Mouse (Mus musculus) heart, embryonic 13.5 days (tissue): ENCODE measurements around the gene Cc2d1b. TPM values are rescaled to one million over a fixed set of nuclear protein-coding genes. Genes with fewer than 3 reads are reported as not detected.

Experiments used
- ATAC-seq: fragments of 200-750 bp; cut with Nextera tagmentation; 2 replicates; pipeline ENCODE4 v1.8.0; 2017; ENCODE audit warnings: moderate TSS enrichment; ENCODE audit not compliant: insufficient number of reproducible peaks, low FRiP score, low TSS enrichment; ENCODE audit errors: extremely low read depth
- H3K27ac ChIP-seq: fragments of 300-500 bp; sonication (generic); replicated peaks from 2 replicates; pipeline ENCODE4 v1.5.1; 2015; ENCODE audit warnings: moderate library complexity, mild to moderate bottlenecking, inconsistent platforms
- H3K27me3 ChIP-seq: fragments of 300-500 bp; sonication (generic); replicated peaks from 2 replicates; pipeline ENCODE4 v1.6.1; 2015; ENCODE audit warnings: mild to moderate bottlenecking, inconsistent platforms
- H3K36me3 ChIP-seq: fragments of 300-500 bp; sonication (generic); 2 replicates; pipeline ENCODE4 v1.6.1; 2015; ENCODE audit warnings: mild to moderate bottlenecking, inconsistent platforms
- H3K4me1 ChIP-seq: fragments of 300-500 bp; sonication (generic); 2 replicates; pipeline ENCODE4 v1.6.1; 2015; ENCODE audit warnings: inconsistent platforms
- H3K4me2 ChIP-seq: fragments of 300-500 bp; sonication (generic); 2 replicates; pipeline ENCODE4 v1.6.1; 2015; ENCODE audit warnings: inconsistent platforms, mild to moderate bottlenecking, moderate library complexity
- H3K4me3 ChIP-seq: fragments of 300-500 bp; sonication (generic); 2 replicates; pipeline ENCODE4 v1.5.1; 2015; ENCODE audit warnings: moderate library complexity, mild to moderate bottlenecking, inconsistent platforms
- H3K9ac ChIP-seq: fragments of 300-500 bp; sonication (generic); 2 replicates; pipeline ENCODE4 v1.6.1; 2015; ENCODE audit warnings: inconsistent platforms, mild to moderate bottlenecking, moderate library complexity
- H3K9me3 ChIP-seq: fragments of 300-500 bp; sonication (generic); 2 replicates; pipeline ENCODE4 v1.6.1; 2016; ENCODE audit warnings: inconsistent platforms
- WGBS: fragments of 180-500 bp; shearing (Covaris S2); methylation state at CpG from one replicate; pipeline ENCODE4 v1.1.7; 2015; ENCODE audit warnings: mixed read lengths; 5-methylcytosine and 5-hydroxymethylcytosine counted together
- polyA plus RNA-seq: library from polyadenylated mRNA; unstranded; fragments of >200 nt; fragmentation: Nextera tagmentation; extraction: Ambion mirVana; gene quantifications from 2 replicates; pipeline ENCODE4 v1.2.1, GENCODE M21; 2015

The Cc2d1b gene
- polyA plus RNA-seq, 1 experiment from 2014 or later, result 15.3 TPM

DNA sequence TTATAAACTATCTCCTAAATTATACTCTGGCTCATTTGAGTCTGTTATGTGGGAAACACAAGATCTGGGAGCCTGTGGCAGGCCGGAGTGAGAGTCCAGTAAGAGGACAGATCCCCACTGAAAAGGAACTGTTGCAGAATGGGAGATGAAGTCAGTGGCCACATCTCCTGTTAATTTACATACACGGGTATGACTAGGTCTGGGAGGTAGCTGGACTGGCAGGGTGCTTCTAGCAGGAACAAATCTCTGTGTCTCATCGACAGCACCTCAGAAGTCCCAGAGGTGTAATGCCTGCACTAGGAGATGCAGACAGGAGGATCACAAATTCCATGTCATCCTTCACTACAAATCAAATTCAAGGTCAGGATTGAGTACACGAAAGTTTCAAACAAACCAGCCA lies 1.2 kb upstream of the Cc2d1b start:
- Histone ChIP-seq H3K36me3 (peaks cover 21% of the 10 kb centered on the region), H3K27me3 (no peaks in the 10 kb centered on the region), H3K27ac (peak overlapping the region; percentile 85), H3K4me3 (peak overlapping the region; percentile 89), H3K4me1 (peaks cover 16% of the 10 kb centered on the region), H3K9ac (peak overlapping the region; percentile 94), H3K9me3 (no peaks in the 10 kb centered on the region), H3K4me2 (peak overlapping the region; percentile 71)
- no peak for ATAC-seq
- WGBS, result 66% methylated on average over 4 of the region's 4 CpGs

GRCm38 (mm10) chr4:108619165-108619564 lies 575 bp upstream of the Cc2d1b start:
- Histone ChIP-seq H3K36me3 (peaks cover 22% of the 10 kb centered on the region), H3K4me3 (peak overlapping the region; percentile 89), H3K27me3 (no peaks in the 10 kb centered on the region), H3K9ac (peak overlapping the region; percentile 94), H3K4me2 (peak overlapping the region; percentile 71), H3K27ac (peak overlapping the region; percentile 85), H3K4me1 (peaks cover 16% of the 10 kb centered on the region), H3K9me3 (no peaks in the 10 kb centered on the region)
- no peak for ATAC-seq
- 1% methylated on average over 10 of the region's 10 CpGs for WGBS

DNA sequence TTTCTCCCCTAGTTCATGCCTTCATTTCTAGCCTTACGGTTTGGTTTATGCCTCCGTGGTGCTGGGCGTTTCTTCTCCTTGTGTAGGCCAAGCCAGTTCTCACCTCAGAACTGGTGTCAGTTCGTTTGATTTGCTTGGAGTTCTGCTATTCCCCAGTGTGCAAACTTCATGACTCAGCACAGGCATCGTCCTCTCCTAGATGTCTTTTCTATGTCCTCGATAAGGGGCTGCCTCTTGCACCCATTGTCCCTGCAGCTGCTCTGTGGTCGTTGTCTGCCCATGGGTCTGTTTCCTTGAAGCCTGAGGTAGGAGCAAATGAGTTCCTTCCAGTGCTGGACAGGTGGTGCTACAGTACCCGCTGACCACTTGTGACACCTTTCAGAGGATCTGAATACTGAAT lies 796 bp downstream of the Cc2d1b start:
- H3K27me3 ChIP-seq, result no peaks in the 10 kb centered on the region
- H3K9ac ChIP-seq, result peak overlapping the region; percentile 94
- H3K4me3 ChIP-seq, result peak overlapping the region; percentile 89
- peaks cover 28% of the 10 kb centered on the region for H3K36me3 ChIP-seq
- H3K27ac ChIP-seq, result peak overlapping the region; percentile 85
- H3K4me1 ChIP-seq, result peaks cover 16% of the 10 kb centered on the region
- no peak for ATAC-seq
- H3K9me3 ChIP-seq, result no peaks in the 10 kb centered on the region
- H3K4me2 ChIP-seq, result peak overlapping the region; percentile 71
- WGBS, result 16% methylated on average over 8 of the region's 8 CpGs

GRCm38 (mm10) chr4:108621504-108621903 lies 1.8 kb downstream of the Cc2d1b start:
- 92% methylated on average over 6 of the region's 6 CpGs for WGBS
- Histone ChIP-seq H3K27me3 (no peaks in the 10 kb centered on the region), H3K27ac (no peak overlapping the region), H3K9ac (no peak overlapping the region), H3K9me3 (no peaks in the 10 kb centered on the region), H3K4me3 (no peak overlapping the region), H3K4me1 (peaks cover 16% of the 10 kb centered on the region), H3K4me2 (no peak overlapping the region), H3K36me3 (peaks cover 38% of the 10 kb centered on the region)
- no peak for ATAC-seq

DNA sequence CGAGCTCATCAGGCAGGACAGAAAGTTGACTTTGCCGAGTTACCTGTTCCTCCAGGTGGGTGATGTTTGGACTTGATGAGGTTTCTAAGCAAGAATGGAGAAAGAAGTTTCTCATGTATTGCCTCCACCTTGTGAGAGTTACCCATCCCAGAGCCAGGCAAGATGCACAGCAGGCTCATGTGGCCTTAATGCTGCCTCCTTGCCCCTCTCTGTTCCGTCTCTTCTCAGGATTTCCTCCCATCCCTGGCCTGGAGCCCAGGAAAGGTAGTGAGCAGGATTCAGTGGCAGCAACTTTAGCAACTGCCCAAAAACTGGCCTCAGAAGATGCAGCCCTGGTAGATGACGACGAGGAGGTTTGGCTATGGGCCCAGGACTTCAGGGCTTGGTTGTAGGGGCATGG lies 7.3 kb downstream of the Cc2d1b start:
- Histone ChIP-seq H3K9me3 (no peaks in the 10 kb centered on the region), H3K4me3 (no peak overlapping the region), H3K4me2 (no peak overlapping the region), H3K36me3 (peaks cover 87% of the 10 kb centered on the region), H3K9ac (no peak overlapping the region), H3K4me1 (no peaks in the 10 kb centered on the region), H3K27ac (no peak overlapping the region), H3K27me3 (no peaks in the 10 kb centered on the region)
- no peak for ATAC-seq
- WGBS, result 72% methylated on average over 5 of the region's 5 CpGs

DNA sequence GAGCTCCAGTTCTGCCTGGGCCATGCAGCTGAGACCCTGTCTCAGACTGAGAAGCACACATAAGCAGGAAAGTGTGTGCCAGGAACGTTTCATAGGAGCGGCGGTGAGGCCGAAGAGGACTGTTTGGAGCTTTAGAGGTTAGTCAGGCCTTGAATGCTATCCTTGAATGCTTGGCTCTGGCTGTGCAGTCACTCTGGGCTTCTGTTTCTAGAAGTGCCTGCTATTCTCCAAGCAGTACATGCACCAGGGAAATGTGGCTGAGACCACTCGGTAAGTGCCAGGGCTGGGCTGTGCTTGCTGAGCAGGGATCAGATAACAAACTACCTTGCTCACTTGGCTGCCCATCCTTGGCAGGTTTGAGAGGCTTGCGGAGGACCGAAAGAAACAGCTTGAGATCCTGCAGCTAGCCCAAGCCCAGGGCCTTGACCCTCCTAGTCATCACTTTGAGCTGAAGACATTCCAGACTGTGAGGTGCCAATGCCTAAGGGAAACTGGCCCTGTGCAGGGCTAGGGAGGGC lies 9.7 kb downstream of the Cc2d1b start:
- H3K4me3 ChIP-seq, result no peak overlapping the region
- H3K9me3 ChIP-seq, result no peaks in the 10 kb centered on the region
- H3K4me1 ChIP-seq, result no peaks in the 10 kb centered on the region
- no peak overlapping the region for H3K27ac ChIP-seq
- H3K9ac ChIP-seq, result no peak overlapping the region
- ATAC-seq, result no peak
- H3K36me3 ChIP-seq, result peaks cover 99% of the 10 kb centered on the region
- WGBS, result 88% methylated on average over 7 of the region's 7 CpGs
- no peaks in the 10 kb centered on the region for H3K27me3 ChIP-seq
- no peak overlapping the region for H3K4me2 ChIP-seq

DNA sequence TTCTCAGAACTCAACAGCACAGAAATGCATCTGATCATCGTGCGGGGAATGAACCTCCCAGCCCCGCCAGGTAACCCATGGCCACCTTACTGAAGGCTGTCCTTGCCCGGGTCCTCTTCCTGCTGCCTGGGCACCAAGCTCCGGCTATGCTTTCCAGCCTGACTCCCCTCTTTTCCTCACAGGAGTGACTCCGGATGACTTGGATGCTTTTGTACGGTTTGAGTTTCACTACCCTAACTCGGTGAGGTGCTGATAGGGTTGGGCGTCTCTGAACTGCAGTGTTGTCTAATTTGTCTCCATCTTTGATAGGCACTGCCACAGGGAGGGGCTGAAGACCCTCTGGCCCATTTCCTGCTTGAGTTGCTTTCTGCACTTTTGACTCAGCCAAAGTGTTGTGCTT lies 10.4 kb downstream of the Cc2d1b start:
- Histone ChIP-seq H3K9ac (no peak overlapping the region), H3K9me3 (no peaks in the 10 kb centered on the region), H3K27me3 (no peaks in the 10 kb centered on the region), H3K4me3 (no peak overlapping the region), H3K4me1 (no peaks in the 10 kb centered on the region), H3K4me2 (no peak overlapping the region), H3K27ac (no peak overlapping the region), H3K36me3 (peaks cover 99% of the 10 kb centered on the region)
- WGBS, result 91% methylated on average over 9 of the region's 9 CpGs
- ATAC-seq, result no peak

- H3K4me2 ChIP-seq, result no peak overlapping the region
- H3K9me3 ChIP-seq, result no peaks in the 10 kb centered on the region
- no peak for ATAC-seq
- 87% methylated on average over 4 of the region's 4 CpGs for WGBS
- no peaks in the 10 kb centered on the region for H3K27me3 ChIP-seq
- no peak overlapping the region for H3K4me3 ChIP-seq
- no peaks in the 10 kb centered on the region for H3K4me1 ChIP-seq
- no peak overlapping the region for H3K9ac ChIP-seq
- no peak overlapping the region for H3K27ac ChIP-seq
- H3K36me3 ChIP-seq, result peaks cover 98% of the 10 kb centered on the region
Measured at GRCm38 (mm10) chr4:108631616-108632015, 11.9 kb downstream of the Cc2d1b start.

DNA sequence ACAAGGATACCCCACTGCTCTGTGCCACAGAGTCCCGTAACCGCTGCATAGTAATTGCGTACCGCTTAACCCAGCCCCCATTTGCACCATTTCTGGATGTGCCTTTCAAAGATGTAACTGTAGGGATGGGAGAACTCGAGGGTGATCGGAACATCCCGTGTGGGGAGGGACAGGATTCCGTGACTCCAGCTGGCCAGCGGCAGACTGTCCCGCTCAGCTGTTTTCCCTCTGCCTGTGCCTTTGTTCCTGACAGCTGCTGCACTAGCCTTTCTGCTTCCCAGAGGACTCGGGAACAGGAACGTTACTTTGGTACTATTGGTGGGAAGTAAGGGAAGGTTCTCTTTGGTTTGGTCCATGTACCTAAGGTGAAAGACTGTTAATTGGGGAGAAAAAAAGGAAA lies 14.0 kb downstream of the Cc2d1b start:
- Histone ChIP-seq H3K4me1 (no peaks in the 10 kb centered on the region), H3K4me3 (no peak overlapping the region), H3K27me3 (no peaks in the 10 kb centered on the region), H3K27ac (no peak overlapping the region), H3K9ac (no peak overlapping the region), H3K4me2 (no peak overlapping the region), H3K36me3 (peaks cover 89% of the 10 kb centered on the region), H3K9me3 (no peaks in the 10 kb centered on the region)
- 88% methylated on average over 12 of the region's 12 CpGs for WGBS
- no peak for ATAC-seq

GRCm38 (mm10) chr4:108634696-108635095 lies 15.0 kb downstream of the Cc2d1b start:
- ATAC-seq, result no peak

GRCm38 (mm10) chr4:108635101-108635500 lies 15.4 kb downstream of the Cc2d1b start:
- no peak overlapping the region for H3K4me2 ChIP-seq
- no peak overlapping the region for H3K4me3 ChIP-seq
- no peaks in the 10 kb centered on the region for H3K9me3 ChIP-seq
- no peaks in the 10 kb centered on the region for H3K4me1 ChIP-seq
- no peaks in the 10 kb centered on the region for H3K27me3 ChIP-seq
- no peak overlapping the region for H3K27ac ChIP-seq
- no peak for ATAC-seq
- peaks cover 85% of the 10 kb centered on the region for H3K36me3 ChIP-seq
- no peak overlapping the region for H3K9ac ChIP-seq

More at GRCm38 (mm10) chr4:108634696-108635095, 15.0 kb downstream of the Cc2d1b start:
- no peak overlapping the region for H3K4me3 ChIP-seq
- WGBS, result 74% methylated on average over 4 of the region's 4 CpGs
- no peaks in the 10 kb centered on the region for H3K4me1 ChIP-seq
- no peaks in the 10 kb centered on the region for H3K27me3 ChIP-seq
- H3K27ac ChIP-seq, result no peak overlapping the region
- H3K9ac ChIP-seq, result no peak overlapping the region
- H3K36me3 ChIP-seq, result peaks cover 89% of the 10 kb centered on the region
- H3K4me2 ChIP-seq, result no peak overlapping the region
- no peaks in the 10 kb centered on the region for H3K9me3 ChIP-seq

- Histone ChIP-seq H3K4me1 (no peaks in the 10 kb centered on the region), H3K27me3 (no peaks in the 10 kb centered on the region), H3K4me2 (no peak overlapping the region), H3K27ac (no peak overlapping the region), H3K4me3 (no peak overlapping the region), H3K9ac (no peak overlapping the region), H3K9me3 (no peaks in the 10 kb centered on the region), H3K36me3 (peaks cover 78% of the 10 kb centered on the region)
- WGBS, result 88% methylated on average over 3 of the region's 3 CpGs
- no peak for ATAC-seq
Measured at GRCm38 (mm10) chr4:108637721-108638120, 18.0 kb downstream of the Cc2d1b start.
